Mouse (Mus musculus): ENCODE measurements around the gene Heg1.

DNA sequence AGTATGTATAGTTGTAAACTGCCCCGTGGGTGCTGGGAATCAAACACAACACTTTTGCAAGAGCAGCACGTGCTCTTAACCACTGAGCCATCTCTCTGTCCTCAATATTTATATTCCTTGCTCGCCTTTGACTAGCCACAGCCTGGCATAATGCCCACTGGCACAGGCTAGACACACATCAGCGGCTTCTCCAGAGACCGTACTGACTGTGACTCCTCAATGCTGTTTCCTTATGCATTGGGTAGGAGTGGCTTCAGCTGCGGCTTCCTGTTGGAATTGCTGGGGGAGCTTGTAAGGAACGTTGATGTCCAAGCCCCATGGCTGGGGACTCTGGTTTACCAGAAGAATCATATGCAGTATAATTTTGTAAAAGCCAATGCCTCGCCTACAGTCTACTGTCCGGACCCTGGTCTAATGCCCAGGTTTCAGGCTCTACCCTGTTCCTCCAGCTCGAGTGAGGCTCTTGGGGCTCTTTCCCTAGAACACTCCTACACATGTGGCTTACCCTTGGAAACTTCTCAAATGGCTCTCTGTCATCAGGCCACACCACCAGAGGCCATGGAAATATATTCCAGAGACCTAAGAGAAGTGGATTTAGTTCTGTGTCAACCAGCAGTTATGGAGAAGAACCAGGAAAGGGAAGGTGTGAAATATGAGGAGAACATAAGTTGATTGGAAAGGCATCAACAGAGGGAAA, 8.9 kb upstream of the Heg1 start:
- no peak for TF ChIP-seq CTCF (IDR thresholded peaks at IDR 0.05; ENCODE audit: borderline replicate concordance, extremely low read depth, insufficient read depth, insufficient read length)
- no peak for TF ChIP-seq POLR2A (IDR thresholded peaks at IDR 0.05; ENCODE audit: borderline replicate concordance, extremely low read depth, insufficient read depth, insufficient read length, poor library complexity, severe bottlenecking)
